Mouse (Mus musculus) heart, postnatal 0 days (tissue): ENCODE results near the gene Togaram2.

Experiments used
- CTCF ChIP-seq: IDR thresholded peaks from 2 replicates; pipeline ENCODE4 v1.5.1; 2016; ENCODE audit warnings: antibody characterized with exemption, control low read depth, low read depth
- EP300 ChIP-seq: IDR thresholded peaks from 2 replicates; pipeline ENCODE4 v1.6.1; 2016; ENCODE audit warnings: antibody characterized with exemption, low read depth

- no peak for TF ChIP-seq CTCF
- TF ChIP-seq EP300: no peak
Observed at GRCm38 (mm10) chr17:71684103-71684608, 11.1 kb downstream of the Togaram2 start.
